Mouse (Mus musculus): ENCODE measurements around the gene Rnf224. TPM values are rescaled to one million over a fixed set of nuclear protein-coding genes. Genes with fewer than 3 reads are reported as not detected.

Gene Rnf224
- polyA plus RNA-seq, 1 experiment from 2014 or later = not detected

DNA sequence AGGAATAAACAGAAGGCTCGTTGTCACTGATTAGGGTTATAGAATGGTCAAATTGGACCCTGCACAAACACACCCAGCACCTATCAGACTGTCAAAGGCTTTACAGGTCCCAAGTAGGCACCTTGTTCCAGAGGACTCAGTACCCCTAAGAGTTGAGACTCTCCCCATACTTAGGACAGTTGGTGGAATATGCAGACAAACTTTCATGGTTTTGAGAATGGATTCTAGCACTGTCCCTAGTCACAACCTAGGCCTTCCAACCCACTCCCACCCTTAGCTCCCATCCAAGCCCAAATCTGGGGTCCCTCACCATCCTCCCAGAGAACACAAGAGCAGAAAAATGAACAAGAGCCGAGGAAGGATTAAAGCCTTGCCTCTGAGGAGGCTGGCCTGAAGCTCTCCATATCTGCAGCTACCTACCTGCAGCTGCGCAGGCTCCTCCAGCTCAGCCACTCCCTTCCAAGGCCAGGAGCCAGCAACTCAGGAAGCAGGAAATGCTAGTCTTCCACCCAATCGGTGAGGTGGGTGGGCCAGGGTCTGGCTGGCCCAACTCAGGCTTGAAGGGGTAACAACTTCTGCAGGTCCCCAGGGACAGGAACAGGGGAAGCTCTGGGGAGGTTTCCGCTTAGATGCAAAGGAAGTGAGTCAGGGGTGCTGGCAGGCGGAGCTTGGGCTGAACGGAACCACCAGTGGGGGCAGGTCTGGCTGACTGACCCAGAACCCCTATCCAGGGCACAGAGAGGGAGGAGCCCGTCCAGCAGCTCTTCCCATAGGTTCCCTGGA lies 40.2 kb downstream of the Rnf224 start, which contains the start of gene Tor4a:
Gene Tor4a, minus strand, starts transcription at position 715 of the 783 bp plus-strand sequence.
- H3K9ac ChIP-seq (replicated peaks; ENCODE audit: low read length) = no peak within 1 kb of the TSS; the same call in 1 of the 2 replicates
- ATAC-seq (replicated peaks; ENCODE audit: insufficient number of reproducible peaks, low FRiP score, low TSS enrichment, low read depth) (no peak), DNase-seq (ENCODE audit: low spot score) (peak; percentile 29)
- H3K4me1 ChIP-seq (ENCODE audit: control insufficient read depth, insufficient read depth, low read length) = no peaks in the 10 kb centered on the region; the same call in none of the 2 replicates
- H3K9me3 ChIP-seq (replicated peaks; ENCODE audit: control insufficient read depth, low read length) = no peaks in the 10 kb centered on the region
- peak within 1 kb of the TSS; percentile 25 for H3K4me2 ChIP-seq (ENCODE audit: low read depth, low read length)
- H3K27me3 ChIP-seq (ENCODE audit: control insufficient read depth, insufficient read depth, low read length) = peaks cover 18% of the 10 kb centered on the region
- WGBS = 12% methylated on average over 8 of the region's 8 CpGs
- H3K36me3 ChIP-seq (replicated peaks; ENCODE audit: control insufficient read depth, insufficient read depth, low read depth, low read length) = peaks cover 4% of the 10 kb centered on the region
- H3K27ac ChIP-seq (replicated peaks; ENCODE audit: low read depth, low read length) = no peak within 1 kb of the TSS
- H3K4me3 ChIP-seq (ENCODE audit: low read depth, low read length) = 0 out of 2 replicates have a peak within 1 kb of the TSS, but pooled peaks have one; percentile 6

DNA sequence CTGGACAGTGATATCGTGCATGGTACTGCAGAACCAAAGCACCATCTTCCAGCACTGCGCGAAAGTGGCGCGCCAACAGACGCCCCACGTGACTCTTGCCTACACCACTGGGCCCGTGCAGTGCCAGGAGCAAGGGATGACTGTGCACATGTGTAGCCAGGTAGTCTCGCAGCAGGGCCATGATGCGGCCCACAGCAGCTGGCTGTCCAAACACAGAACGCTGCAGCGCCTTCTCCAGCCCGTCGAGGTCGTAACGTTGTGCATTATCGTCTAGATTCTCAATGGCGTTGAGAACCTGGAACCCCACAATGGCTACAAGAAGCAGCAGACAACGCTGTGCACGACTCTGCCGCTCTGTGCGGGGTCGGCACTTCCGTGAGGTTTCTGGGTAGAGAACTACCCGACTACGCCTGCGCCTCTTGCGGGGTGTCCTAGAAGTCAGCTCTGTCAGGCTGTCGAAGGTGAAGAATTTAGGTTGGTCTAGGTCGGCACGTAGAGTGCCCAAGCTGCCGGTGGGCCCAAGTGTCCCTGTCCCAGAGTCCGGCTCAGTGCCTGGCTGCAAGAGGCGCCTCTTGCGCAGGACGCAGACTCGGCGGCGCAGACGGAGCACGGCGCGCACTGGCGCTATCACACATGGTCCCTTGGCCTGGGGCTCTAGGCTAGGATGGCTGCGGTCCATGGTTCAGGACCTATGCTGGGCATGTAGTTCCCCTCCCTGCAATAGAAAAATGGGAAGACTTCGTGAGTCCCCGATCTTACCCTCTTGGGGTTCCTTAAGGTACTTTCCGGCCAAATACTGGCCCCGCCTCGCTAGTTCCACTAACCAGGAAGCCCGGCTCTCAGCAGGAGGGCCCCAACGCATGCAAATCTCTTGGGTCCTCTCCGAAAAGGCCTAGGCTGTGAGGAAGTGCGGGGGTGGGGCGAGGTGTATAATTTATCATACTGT lies 41.1 kb downstream of the Rnf224 start:
- H3K4me3 ChIP-seq (ENCODE audit: low read depth, low read length) = 0 out of 2 replicates have a peak overlapping the region, but pooled peaks have one; percentile 6
- 18% methylated on average over 55 of the region's 55 CpGs for WGBS
- no peak overlapping the region; the same call in 1 of the 2 replicates for H3K9ac ChIP-seq (replicated peaks; ENCODE audit: low read length)
- H3K4me1 ChIP-seq (ENCODE audit: control insufficient read depth, insufficient read depth, low read length) = no peaks in the 10 kb centered on the region; the same call in none of the 2 replicates
- peak overlapping the region; percentile 25 for H3K4me2 ChIP-seq (ENCODE audit: low read depth, low read length)
- H3K27ac ChIP-seq (replicated peaks; ENCODE audit: low read depth, low read length) = no peak overlapping the region
- peaks cover 4% of the 10 kb centered on the region; the same call in 1 of the 2 replicates for H3K36me3 ChIP-seq (replicated peaks; ENCODE audit: control insufficient read depth, insufficient read depth, low read depth, low read length)
- peaks cover 18% of the 10 kb centered on the region for H3K27me3 ChIP-seq (ENCODE audit: control insufficient read depth, insufficient read depth, low read length)
- no peak for ATAC-seq (replicated peaks; ENCODE audit: insufficient number of reproducible peaks, low FRiP score, low TSS enrichment, low read depth)
- no peaks in the 10 kb centered on the region for H3K9me3 ChIP-seq (replicated peaks; ENCODE audit: control insufficient read depth, low read length)
- no peak for DNase-seq (ENCODE audit: low spot score)

DNA sequence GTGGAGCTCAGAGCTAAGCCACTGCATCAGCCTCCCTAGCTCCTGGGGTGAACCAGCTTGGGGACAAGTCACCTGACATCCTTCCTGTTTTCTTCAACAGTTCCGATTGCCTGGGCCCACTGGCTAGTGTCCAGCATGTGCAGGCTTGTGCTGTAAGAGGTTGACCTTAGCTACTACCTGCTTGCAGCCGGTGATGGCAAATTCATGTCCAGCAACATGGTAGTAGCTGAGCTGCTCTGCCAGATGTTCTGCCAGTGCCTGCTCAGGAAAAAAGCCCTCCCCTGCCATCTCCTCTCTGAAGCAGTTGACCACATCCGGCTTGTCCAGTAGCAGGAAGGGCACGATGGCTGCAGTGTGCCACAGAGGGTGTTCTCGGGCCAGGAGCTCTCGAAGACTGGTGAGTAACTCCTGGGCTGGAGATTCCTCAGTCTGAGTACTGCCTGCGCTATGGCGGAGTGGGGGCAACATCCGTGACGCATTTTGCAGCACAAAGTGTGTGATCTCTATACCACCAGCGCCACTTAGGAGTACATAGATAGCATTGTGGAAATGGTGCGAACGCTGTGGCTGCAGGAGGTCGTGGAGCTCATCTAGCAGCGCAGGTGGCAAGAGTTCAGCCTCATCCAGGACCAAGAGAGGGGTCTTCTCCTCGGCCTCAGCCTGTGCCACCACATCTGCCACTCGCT lies 42.0 kb downstream of the Rnf224 start:
- Histone ChIP-seq H3K4me1 (ENCODE audit: control insufficient read depth, insufficient read depth, low read length) (no peaks in the 10 kb centered on the region; the same call in none of the 2 replicates), H3K4me2 (ENCODE audit: low read depth, low read length) (no peak overlapping the region), H3K9me3 (replicated peaks; ENCODE audit: control insufficient read depth, low read length) (no peaks in the 10 kb centered on the region), H3K27me3 (ENCODE audit: control insufficient read depth, insufficient read depth, low read length) (peaks cover 18% of the 10 kb centered on the region), H3K27ac (replicated peaks; ENCODE audit: low read depth, low read length) (no peak overlapping the region), H3K4me3 (ENCODE audit: low read depth, low read length) (no peak overlapping the region), H3K36me3 (replicated peaks; ENCODE audit: control insufficient read depth, insufficient read depth, low read depth, low read length) (no peaks in the 10 kb centered on the region), H3K9ac (replicated peaks; ENCODE audit: low read length) (no peak overlapping the region)
- DNase-seq (ENCODE audit: low spot score) (no peak), ATAC-seq (replicated peaks; ENCODE audit: insufficient number of reproducible peaks, low FRiP score, low TSS enrichment, low read depth) (no peak)
- WGBS = 82% methylated on average over 17 of the region's 17 CpGs

DNA sequence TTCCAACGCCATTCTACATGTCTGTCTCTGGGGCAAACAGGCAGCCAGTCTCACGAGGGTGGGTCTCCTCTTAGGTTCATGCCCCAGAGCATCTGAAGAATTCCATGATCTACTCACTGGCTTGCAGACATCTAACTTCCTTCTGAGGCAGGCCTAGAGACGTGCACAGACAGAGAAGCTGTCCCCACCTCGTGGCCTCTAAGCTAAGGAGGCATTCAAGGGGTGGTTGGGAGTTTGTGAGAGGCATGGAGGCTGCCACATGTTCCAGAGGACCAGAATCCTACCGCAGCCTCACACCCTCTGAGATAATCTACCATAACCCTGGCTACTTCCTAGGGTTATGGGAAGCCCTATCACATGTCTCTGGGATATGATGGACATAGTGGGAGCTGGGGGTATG lies 42.6 kb downstream of the Rnf224 start:
- Histone ChIP-seq H3K4me2 (ENCODE audit: low read depth, low read length) (no peak overlapping the region), H3K36me3 (replicated peaks; ENCODE audit: control insufficient read depth, insufficient read depth, low read depth, low read length) (no peaks in the 10 kb centered on the region), H3K4me1 (ENCODE audit: control insufficient read depth, insufficient read depth, low read length) (no peaks in the 10 kb centered on the region; the same call in none of the 2 replicates), H3K4me3 (ENCODE audit: low read depth, low read length) (no peak overlapping the region), H3K27me3 (ENCODE audit: control insufficient read depth, insufficient read depth, low read length) (peaks cover 18% of the 10 kb centered on the region), H3K9ac (replicated peaks; ENCODE audit: low read length) (no peak overlapping the region), H3K9me3 (replicated peaks; ENCODE audit: control insufficient read depth, low read length) (no peaks in the 10 kb centered on the region), H3K27ac (replicated peaks; ENCODE audit: low read depth, low read length) (no peak overlapping the region)
- WGBS = 77% methylated on average over 5 of the region's 5 CpGs
- DNase-seq (ENCODE audit: low spot score) (no peak), ATAC-seq (replicated peaks; ENCODE audit: insufficient number of reproducible peaks, low FRiP score, low TSS enrichment, low read depth) (no peak)

DNA sequence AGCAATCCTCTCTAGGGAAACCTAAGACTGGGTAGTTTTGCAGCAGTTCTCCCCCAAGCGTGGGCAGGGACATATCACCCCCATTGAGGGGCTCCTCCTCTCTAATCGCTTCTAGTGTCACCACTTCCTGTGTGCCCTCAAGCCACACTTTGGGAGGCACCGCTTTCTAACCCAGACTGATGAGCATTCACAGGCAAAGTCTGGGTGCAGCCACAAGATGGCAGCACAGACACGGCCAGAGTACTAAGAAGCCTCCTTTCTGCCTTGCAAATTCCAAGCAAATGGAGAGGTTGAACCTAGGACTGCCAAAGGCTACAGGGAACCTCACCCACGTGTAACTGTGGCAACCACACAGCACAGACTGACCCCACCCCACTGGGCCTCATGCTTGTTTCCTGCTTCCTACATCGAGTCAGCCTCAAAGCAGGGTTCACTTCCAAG lies 43.2 kb downstream of the Rnf224 start:
- no peak overlapping the region for H3K9ac ChIP-seq (replicated peaks; ENCODE audit: low read length)
- DNase-seq (ENCODE audit: low spot score) (peak; percentile 89), ATAC-seq (replicated peaks; ENCODE audit: insufficient number of reproducible peaks, low FRiP score, low TSS enrichment, low read depth) (peak; percentile 87)
- no peaks in the 10 kb centered on the region for H3K36me3 ChIP-seq (replicated peaks; ENCODE audit: control insufficient read depth, insufficient read depth, low read depth, low read length)
- 0% methylated on average over 6 of the region's 6 CpGs for WGBS
- H3K4me1 ChIP-seq (ENCODE audit: control insufficient read depth, insufficient read depth, low read length) = no peaks in the 10 kb centered on the region; the same call in none of the 2 replicates
- no peak overlapping the region for H3K4me3 ChIP-seq (ENCODE audit: low read depth, low read length)
- H3K4me2 ChIP-seq (ENCODE audit: low read depth, low read length) = no peak overlapping the region
- no peaks in the 10 kb centered on the region for H3K9me3 ChIP-seq (replicated peaks; ENCODE audit: control insufficient read depth, low read length)
- peaks cover 18% of the 10 kb centered on the region for H3K27me3 ChIP-seq (ENCODE audit: control insufficient read depth, insufficient read depth, low read length)
- no peak overlapping the region for H3K27ac ChIP-seq (replicated peaks; ENCODE audit: low read depth, low read length)

DNA sequence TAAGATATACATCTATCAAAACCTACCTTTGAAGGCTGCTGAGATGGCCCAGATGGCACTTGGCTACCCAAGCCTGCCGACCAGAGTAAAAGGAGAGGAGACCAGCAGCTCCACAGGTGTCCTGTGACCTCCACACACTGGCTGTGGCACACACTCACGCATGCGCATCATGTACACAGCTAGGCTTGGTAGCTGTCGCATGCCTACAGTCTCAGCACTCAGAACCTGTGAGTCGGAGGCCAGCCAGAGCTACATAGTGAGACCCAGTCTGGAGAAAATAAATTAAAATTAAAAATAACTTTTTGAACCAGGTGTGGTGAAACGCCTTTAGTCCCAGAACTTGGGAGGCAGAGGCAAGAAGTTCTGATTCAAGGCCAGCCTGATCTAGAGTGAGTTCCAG lies 48.7 kb downstream of the Rnf224 start:
- WGBS = 82% methylated on average over 6 of the region's 6 CpGs
- ATAC-seq (replicated peaks; ENCODE audit: insufficient number of reproducible peaks, low FRiP score, low TSS enrichment, low read depth) (no peak), DNase-seq (ENCODE audit: low spot score) (no peak)
- Histone ChIP-seq H3K9me3 (replicated peaks; ENCODE audit: control insufficient read depth, low read length) (no peaks in the 10 kb centered on the region), H3K36me3 (replicated peaks; ENCODE audit: control insufficient read depth, insufficient read depth, low read depth, low read length) (no peaks in the 10 kb centered on the region; the same call in 1 of the 2 replicates), H3K27ac (replicated peaks; ENCODE audit: low read depth, low read length) (no peak overlapping the region), H3K9ac (replicated peaks; ENCODE audit: low read length) (no peak overlapping the region), H3K4me3 (ENCODE audit: low read depth, low read length) (no peak overlapping the region), H3K27me3 (ENCODE audit: control insufficient read depth, insufficient read depth, low read length) (peaks cover 17% of the 10 kb centered on the region), H3K4me2 (ENCODE audit: low read depth, low read length) (no peak overlapping the region), H3K4me1 (ENCODE audit: control insufficient read depth, insufficient read depth, low read length) (peaks cover 5% of the 10 kb centered on the region; the same call in 1 of the 2 replicates)

DNA sequence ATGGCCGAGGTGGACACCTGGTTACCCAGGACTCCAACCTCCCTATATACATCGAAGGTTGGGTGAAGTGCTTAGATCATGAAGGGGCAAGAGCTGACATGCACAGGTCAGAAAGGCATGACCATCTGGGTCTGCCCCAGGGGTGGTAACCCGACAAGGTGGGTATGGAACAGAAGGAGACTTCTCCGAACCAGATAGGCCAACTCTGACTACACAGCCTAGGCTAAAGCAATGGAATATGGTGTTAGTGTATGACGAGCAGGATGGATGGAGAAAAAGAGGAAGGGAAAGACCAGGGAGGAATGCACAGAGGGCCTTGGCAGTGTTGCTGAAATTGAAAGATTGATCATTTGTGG lies 50.0 kb downstream of the Rnf224 start:
- 28% methylated on average over 5 of the region's 5 CpGs for WGBS
- ATAC-seq (replicated peaks; ENCODE audit: insufficient number of reproducible peaks, low FRiP score, low TSS enrichment, low read depth) = no peak
- Histone ChIP-seq H3K9ac (replicated peaks; ENCODE audit: low read length) (no peak overlapping the region; the same call in 1 of the 2 replicates), H3K27me3 (ENCODE audit: control insufficient read depth, insufficient read depth, low read length) (peaks cover 27% of the 10 kb centered on the region), H3K4me1 (ENCODE audit: control insufficient read depth, insufficient read depth, low read length) (peaks cover 5% of the 10 kb centered on the region; the same call in 1 of the 2 replicates), H3K4me3 (ENCODE audit: low read depth, low read length) (peak overlapping the region; percentile 43; the same call in 1 of the 2 replicates), H3K9me3 (replicated peaks; ENCODE audit: control insufficient read depth, low read length) (no peaks in the 10 kb centered on the region), H3K4me2 (ENCODE audit: low read depth, low read length) (peak overlapping the region; percentile 89), H3K27ac (replicated peaks; ENCODE audit: low read depth, low read length) (peak overlapping the region; percentile 85; the same call in 1 of the 2 replicates), H3K36me3 (replicated peaks; ENCODE audit: control insufficient read depth, insufficient read depth, low read depth, low read length) (no peaks in the 10 kb centered on the region; the same call in 1 of the 2 replicates)
- DNase-seq (ENCODE audit: low spot score) = no peak
